Mouse (Mus musculus): ENCODE measurements around the gene Rnf141. TPM values are rescaled to one million over a fixed set of nuclear protein-coding genes. Genes with fewer than 3 reads are reported as not detected.

Gene Rnf141
- total RNA-seq (2021): 10 to 100 TPM; 20.1 to 21.4 TPM
- long read RNA-seq, experiment 1, full-length matches to known transcripts: 19 of 29 reads
- long read RNA-seq, experiment 1, partial matches to known transcripts: 3 of 29 reads
- long read RNA-seq, experiment 1, other reads (novel, unspliced or antisense): 7 of 29 reads
- long read RNA-seq, experiment 2, full-length matches to known transcripts: 9 of 15 reads
- long read RNA-seq, experiment 2, partial matches to known transcripts: 1 of 15 reads
- long read RNA-seq, experiment 2, other reads (novel, unspliced or antisense): 5 of 15 reads

DNA sequence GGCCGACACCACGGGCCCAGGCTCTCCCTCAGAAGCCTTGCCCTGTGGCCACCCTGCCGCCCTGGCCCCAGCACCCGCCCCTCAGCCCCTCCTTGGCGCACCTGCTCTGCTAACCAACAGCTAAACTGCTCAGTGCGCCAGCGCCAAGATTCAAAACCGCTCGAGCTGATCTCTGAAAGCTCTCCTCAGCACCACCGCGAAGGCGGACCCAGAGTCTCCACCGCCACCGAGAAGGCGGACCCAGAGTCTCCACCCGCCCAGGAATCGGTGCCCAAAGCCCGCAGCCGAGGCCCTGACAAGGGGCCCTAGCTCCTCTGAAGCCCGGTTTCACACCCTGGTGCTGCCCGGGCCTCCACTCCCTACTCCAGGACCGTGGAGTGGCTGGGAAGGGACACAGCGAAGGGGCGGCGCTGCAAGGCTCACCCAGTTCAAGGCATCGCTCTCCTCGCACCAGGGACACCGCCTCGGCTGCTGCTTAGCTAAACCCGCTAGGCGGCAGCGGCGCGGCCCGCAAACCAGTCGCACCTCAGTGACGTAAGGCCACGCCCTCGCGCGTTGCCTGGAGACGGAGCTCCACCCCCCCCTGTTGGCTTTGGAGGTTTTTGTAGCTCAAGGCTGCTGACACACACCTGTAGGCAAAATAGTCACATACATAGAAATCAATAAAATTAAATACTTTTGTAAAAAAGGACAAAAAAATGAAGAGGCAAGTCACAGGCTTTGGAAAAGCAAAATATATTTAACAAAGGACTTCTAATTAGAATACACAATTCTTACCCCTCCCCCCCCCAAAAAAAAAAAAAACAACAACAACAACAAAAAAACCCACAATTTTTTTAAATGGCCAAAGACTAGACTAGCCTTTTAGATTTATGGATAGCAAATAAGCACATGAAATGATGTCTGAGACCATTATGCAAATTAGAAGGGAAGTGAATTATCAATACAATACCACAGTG lies at the start of gene Rnf141:
TSS of gene Rnf141 (minus strand) at position 542 of the 959 bp plus-strand sequence.
- intact Hi-C loops (cut with DNase I): no loop called here
- peak; percentile 65 for TF ChIP-seq CTCF (IDR thresholded peaks at IDR 0.05)
- peak within 1 kb of the TSS; percentile 78 for H3K4me3 ChIP-seq
- DNase-seq: peak; percentile 94
- peak within 1 kb of the TSS; percentile 94 for H3K27ac ChIP-seq

DNA sequence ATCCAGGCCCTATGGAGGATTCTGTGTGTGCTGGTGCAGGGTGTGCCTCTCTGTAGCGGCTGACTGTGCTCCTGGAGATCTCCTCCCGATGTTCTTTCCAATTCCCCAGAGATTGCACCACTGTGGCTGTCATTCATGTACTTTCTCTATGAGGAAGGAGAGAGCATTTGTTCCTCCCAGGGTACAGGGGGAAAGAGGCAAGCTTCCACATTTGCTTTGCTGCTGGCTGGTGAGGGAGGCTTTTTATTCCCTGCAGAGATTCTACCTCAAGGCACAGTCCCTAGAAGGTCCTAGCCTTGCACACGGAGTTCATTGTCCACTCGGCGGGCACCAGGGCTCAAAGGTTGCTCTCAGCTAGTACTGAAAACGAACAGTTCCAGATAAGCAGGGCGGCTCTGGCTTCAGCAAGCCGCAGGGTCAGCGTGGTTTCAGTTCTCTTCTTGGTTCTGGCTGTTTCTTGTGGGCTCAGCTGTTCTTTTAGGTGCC lies 47.3 kb upstream of the Rnf141 start:
- peak; percentile 56 for DNase-seq
- intact Hi-C loops (cut with DNase I): no loop called here
- TF ChIP-seq CTCF (IDR thresholded peaks at IDR 0.05): no peak
- peak overlapping the region; percentile 56 for H3K27ac ChIP-seq
- H3K4me3 ChIP-seq: no peak overlapping the region

DNA sequence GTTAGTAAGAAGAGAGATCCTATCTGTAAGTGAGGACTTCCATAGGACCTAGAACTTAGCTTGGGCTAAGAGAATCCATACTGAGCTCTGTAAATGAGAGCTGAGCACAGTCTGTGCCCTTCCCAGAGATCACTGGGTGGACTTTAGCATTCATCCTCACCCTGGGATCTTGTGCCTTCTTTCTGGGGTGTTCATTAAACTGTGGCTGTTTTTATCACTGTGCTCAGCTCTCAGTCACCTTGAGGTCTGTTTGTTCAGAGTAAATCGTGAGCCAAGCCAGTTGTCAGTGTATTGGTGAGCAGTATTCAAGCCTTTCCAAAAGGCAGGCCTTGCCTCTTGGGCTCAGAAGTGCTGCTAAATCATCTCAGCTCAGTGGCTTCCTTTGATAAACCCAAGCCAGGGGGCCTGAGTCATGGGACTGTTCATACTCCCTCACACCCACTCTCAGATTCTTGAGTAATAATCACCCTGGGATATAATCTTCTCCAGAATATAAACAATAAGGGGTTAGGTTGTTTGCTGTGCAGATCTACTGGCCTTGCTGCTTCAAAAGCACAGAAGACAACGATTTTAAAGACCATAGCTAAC lies 37.6 kb upstream of the Rnf141 start:
- TF ChIP-seq CTCF (IDR thresholded peaks at IDR 0.05): no peak
- intact Hi-C loops (cut with DNase I): no loop called here
- Histone ChIP-seq H3K4me3 (no peak overlapping the region), H3K27ac (no peak overlapping the region)
- DNase-seq: no peak

DNA sequence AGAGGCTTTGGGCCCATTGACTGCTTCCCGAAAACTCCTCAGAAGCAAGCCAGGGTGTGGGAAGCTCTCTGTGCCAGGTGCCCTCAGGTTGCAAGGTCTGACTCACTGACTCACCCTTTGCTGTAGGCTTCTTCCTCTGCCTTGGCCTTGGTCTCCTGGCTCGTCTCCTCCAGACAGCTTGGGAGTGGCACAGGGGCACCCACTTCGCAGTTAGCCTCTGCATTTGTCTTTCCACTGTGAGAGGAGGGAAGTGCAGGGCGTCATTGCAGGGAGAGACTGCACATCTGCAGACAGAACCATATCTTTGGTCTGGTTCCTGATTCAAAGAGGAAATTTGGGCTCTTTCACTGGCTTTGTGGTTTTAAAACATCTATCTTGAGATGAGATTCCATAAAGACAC lies 33.8 kb upstream of the Rnf141 start:
- H3K27ac ChIP-seq: no peak overlapping the region
- no peak for DNase-seq
- no peak overlapping the region for H3K4me3 ChIP-seq
- intact Hi-C loops (cut with DNase I): no loop called here
- TF ChIP-seq CTCF (IDR thresholded peaks at IDR 0.05): no peak

DNA sequence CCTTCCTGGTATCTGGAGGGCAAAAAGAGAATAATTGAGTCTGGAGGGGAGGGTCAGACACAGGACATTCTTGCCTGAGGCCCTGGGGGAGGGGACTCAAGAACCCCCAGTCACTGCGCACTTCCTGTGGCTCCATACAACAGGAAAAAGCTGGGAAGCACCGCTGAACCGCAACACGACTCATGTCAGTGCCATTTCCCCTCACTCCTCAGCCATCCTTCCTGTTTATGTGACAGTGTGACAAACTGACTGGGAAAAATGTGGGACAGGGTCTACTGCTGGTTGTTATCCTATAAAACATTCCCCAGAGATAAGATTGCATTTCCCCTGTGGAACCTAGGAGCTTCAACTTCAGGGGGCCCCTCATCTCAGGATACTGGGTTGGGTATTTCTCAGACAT lies 32.7 kb upstream of the Rnf141 start:
- H3K4me3 ChIP-seq: no peak overlapping the region
- no peak for DNase-seq
- H3K27ac ChIP-seq: 0 out of 2 replicates have a peak overlapping the region, but pooled peaks have one; percentile 8
- intact Hi-C loops (cut with DNase I): no loop called here
- no peak for TF ChIP-seq CTCF (IDR thresholded peaks at IDR 0.05)

DNA sequence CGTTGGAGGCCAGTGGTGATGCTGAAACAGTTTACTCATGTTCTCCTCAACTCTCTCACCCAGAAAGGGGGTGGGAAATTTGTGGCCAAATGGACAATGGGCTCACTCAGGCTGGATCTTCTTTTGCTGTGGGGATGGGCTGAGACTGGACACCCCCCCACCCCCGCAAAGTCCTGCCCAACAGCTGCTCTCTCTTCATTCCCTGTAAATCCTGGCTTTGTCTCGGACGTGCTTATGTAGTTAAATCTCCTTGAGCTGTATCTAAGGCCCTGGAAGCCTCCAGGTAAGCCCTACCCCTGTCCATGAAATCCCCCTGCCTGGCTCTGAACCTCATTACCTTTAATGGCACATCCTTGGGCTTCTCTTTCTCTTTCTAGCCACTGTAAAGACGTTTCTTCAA lies 24.6 kb upstream of the Rnf141 start:
- intact Hi-C loops (cut with DNase I): no loop called here
- H3K27ac ChIP-seq: no peak overlapping the region
- TF ChIP-seq CTCF (IDR thresholded peaks at IDR 0.05): no peak
- no peak overlapping the region for H3K4me3 ChIP-seq
- no peak for DNase-seq

DNA sequence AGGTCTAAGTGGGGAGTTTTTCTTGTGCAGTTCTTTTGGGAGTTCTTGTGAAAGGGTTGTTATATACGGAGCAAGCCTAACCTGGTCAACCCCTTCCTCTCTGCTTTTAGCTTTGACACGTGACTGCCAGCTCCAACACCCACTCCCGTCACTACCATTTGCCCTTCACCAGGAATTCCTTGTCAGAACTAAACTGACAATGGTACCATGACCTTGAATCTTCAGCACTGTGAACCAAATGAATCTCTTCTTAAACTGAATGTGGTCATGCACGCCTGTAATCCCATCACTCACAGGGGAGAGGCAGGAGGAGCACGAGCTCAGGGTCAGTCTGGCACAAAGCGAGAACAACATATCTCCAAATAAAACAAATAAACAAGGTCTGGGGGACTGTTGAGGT lies 22.9 kb upstream of the Rnf141 start:
- TF ChIP-seq CTCF (IDR thresholded peaks at IDR 0.05): no peak
- H3K27ac ChIP-seq: no peak overlapping the region
- intact Hi-C loops (cut with DNase I): no loop called here

DNA sequence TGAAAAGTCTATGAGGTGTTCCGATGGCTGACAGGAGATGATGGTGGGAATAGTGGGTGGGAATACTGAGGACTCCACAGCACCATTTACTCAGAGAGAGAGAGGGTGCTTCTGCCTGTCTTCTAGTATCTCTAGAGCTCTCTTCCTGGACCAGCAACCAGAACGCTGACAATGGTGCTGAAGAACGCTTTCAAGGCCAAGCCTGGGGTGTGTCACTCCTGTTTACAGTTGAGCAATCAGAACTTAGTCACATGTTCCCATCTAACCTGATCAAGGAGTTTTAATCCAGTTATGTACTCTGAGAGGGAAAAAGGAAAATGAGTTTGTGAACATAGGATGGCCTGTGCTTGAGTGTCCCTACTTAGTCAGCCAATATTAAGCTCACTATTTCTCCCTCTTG lies 21.8 kb upstream of the Rnf141 start:
- no peak for TF ChIP-seq CTCF (IDR thresholded peaks at IDR 0.05)
- DNase-seq: no peak
- Histone ChIP-seq H3K27ac (no peak overlapping the region), H3K4me3 (no peak overlapping the region)
- intact Hi-C loops (cut with DNase I): no loop called here

More for the DNA sequence above, 22.9 kb upstream of the Rnf141 start:
- H3K4me3 ChIP-seq: no peak overlapping the region
- no peak for DNase-seq

DNA sequence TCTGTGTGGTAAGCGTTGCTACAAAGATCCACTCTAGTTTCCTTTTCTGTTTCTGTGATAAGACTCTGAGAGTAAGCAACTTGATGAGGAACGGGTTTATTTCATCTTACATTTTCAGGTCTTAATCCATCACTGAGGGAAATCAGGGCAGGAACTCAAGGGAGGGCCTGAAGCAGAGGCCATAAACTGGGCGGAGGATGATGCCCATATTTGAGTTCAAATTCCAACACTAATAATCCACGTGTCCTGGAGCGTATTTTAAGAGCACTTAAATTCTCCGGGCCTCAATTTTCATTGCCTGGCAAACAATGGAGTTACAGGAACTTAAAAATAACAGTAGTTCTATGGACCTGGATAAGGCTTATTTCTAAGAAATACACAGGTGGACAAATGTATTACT lies 21.3 kb upstream of the Rnf141 start:
- intact Hi-C loops (cut with DNase I): no loop called here
- DNase-seq: no peak
- Histone ChIP-seq H3K4me3 (no peak overlapping the region), H3K27ac (no peak overlapping the region)
- no peak for TF ChIP-seq CTCF (IDR thresholded peaks at IDR 0.05)

DNA sequence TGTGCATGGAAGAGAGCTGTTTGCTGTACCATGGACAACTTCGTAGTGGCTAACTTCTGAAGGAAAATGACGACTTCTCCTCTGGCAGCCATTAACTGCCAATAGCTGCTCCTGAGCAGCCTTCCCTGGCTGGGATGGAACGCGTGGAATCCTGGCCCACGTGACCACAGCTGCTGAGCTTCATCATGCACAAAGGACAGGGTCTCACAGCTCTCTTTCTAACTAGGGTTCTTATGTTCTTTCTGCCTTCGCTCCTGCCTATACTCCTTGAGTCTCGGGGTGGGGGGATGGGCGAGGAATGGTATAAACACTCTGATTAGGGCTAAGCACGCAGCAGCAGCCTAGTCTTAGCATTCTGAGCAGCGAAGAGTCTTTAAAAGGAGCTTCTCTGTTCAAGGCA lies 20.8 kb upstream of the Rnf141 start:
- TF ChIP-seq CTCF (IDR thresholded peaks at IDR 0.05): no peak
- Histone ChIP-seq H3K27ac (no peak overlapping the region), H3K4me3 (no peak overlapping the region)
- DNase-seq: no peak
- intact Hi-C loops (cut with DNase I): no loop called here

DNA sequence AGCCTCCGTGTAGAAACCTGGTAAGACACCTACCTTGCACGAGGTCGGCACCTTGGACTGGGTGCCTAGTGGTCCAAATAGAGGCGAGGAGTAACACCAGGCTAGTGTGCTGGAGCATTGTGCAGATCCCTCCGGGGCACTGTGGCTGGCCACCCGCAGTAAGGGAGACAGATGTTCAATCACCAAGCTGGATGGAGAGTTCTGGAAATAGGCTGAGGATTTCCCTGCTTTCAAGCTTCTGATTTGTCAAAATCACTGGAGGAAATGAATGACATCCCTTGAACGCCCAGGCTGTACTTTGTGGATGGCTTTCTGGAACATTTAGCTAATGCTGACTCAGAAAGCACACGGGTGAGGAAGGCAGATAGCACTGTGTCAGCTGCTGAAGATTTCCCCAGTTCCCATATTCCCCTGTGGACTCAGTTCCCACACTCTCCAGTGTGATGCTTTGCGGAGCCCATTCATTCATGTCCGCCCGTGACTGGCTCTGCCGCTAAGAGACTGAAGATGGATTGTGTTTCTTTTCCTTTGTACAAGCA lies 18.6 kb upstream of the Rnf141 start, which contains the start of gene Lyve1:
TSS of gene Lyve1 (minus strand) at position 489 of the 539 bp plus-strand sequence.
- Histone ChIP-seq H3K4me3 (peak within 1 kb of the TSS; percentile 36), H3K27ac (peak within 1 kb of the TSS; percentile 55)
- no peak for DNase-seq
- intact Hi-C loops (cut with DNase I): no loop called here
- TF ChIP-seq CTCF (IDR thresholded peaks at IDR 0.05): no peak

DNA sequence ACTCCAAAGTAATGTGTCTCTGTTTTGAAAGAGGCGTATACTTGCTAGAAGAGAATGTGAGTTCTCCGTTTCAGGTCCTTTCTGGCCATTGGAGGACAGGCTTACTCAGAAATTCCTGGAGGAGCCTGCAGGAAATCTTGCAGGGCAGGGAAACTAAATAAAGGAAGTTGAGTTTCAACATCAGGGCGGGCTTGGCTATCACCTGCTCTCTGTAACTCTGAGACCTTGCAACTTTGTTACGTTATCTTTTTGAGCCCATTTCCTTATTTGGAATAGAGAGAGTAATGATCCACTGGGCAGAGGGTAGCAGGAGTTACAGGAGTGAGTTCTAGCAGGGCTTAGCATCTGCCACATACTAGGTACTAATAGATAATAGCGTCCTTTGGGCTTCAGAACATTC lies 15.9 kb upstream of the Rnf141 start:
- peak overlapping the region; percentile 46 for H3K4me3 ChIP-seq
- no peak for TF ChIP-seq CTCF (IDR thresholded peaks at IDR 0.05)
- intact Hi-C loops (cut with DNase I): no loop called here
- no peak for DNase-seq
- peak overlapping the region; percentile 51 for H3K27ac ChIP-seq

Measured in gastrocnemius, adult 2 months (tissue).